Mouse (Mus musculus): ENCODE measurements around the gene Hoxd8.

DNA sequence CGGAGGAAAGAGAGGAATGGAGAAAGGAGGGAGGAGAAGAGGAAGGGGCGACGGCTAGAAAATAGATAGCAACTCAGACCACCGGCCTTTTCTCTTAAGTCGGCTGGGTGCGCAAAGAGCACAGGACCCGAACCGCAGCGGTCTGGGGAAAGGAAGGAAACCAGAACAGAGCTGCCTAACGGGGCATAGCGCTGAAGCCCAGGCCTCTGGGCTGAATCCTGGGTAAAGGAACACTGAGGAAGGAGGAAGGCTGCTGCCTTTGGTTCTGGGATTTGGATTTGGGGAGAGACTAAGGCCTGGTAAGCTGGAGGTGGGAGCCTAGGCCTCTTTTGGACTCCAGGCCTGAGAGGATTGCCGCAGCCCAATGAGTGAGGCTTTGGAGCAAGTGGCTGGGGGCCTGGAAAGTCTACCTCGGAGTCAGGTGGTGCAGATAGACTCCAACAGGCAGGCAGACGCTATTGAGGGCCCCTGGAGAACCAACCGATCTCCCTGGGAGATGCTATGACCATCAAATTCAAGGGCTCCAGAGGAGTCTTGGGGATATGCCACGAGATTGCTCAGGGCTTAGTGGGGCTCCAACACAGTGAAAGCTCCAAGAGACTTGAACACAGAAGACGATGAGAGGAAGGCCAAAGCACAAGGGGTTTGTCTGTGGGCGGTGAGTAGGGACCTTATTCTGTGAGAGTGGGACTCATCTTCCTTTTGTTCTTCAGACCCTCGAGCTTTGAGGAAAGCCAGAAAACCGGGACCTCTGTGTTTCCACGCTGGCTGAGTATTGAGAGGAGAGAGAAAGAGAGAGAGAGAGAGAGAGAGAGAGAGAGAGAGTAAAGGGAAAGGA is 23.6 kb upstream of the Hoxd8 start:
- TF ChIP-seq CTCF (IDR thresholded peaks at IDR 0.05; ENCODE audit: low read depth, low read length) = no peak
- TF ChIP-seq POLR2A (IDR thresholded peaks at IDR 0.05; ENCODE audit: extremely low read depth, insufficient read depth, low read length) = no peak

Measured in liver, adult 2 months (tissue).